ENCODE assay signal across 21 mouse cellular contexts in genomic region chr2:70143543-70144188, GRCm38 (mm10).
DNase-seq lines count a peak whose midpoint lies in the region; ATAC-seq lines count a peak whose summit lies in the region.
"Had no signal": no experiment of that assay in that cellular context is flagged by ENCODE, and none has a peak within 500 bp of the region (broad histone marks: within the 10 kb centered on the region; RNA-seq: fewer than 3 reads in every experiment).

No protein-coding gene starts in this region.

- WGBS in forebrain, embryonic 15.5 days, result 96% methylated on average over 4 of the region's 4 CpGs
- 93% methylated on average over 4 of the region's 4 CpGs for WGBS in forebrain, embryonic 14.5 days
- 92% methylated on average over 4 of the region's 4 CpGs for WGBS in limb, embryonic 15.5 days
- WGBS in limb, embryonic 10.5 days, result 93% methylated on average over 4 of the region's 4 CpGs
- 91% methylated on average over 4 of the region's 4 CpGs for WGBS in neural tube, embryonic 13.5 days
- 90% methylated on average over 4 of the region's 4 CpGs for WGBS in neural tube, embryonic 15.5 days

- H3K4me2 ChIP-seq in forebrain, embryonic 15.5 days (replicated peaks), result no peak overlapping the region
- no peak overlapping the region for H3K4me2 ChIP-seq in forebrain, embryonic 14.5 days (ENCODE audit: low read length)
- no peak overlapping the region for H3K4me2 ChIP-seq in limb, embryonic 15.5 days
- H3K4me2 ChIP-seq in neural tube, embryonic 13.5 days, result no peak overlapping the region
- H3K4me2 ChIP-seq in neural tube, embryonic 15.5 days, result no peak overlapping the region
- H3K4me2 ChIP-seq: forebrain, embryonic 13.5 days; liver, embryonic 11.5 days; neural tube, embryonic 12.5 days had no signal

- H3K27me3 ChIP-seq in forebrain, embryonic 15.5 days, result no peaks in the 10 kb centered on the region
- H3K27me3 ChIP-seq in forebrain, embryonic 14.5 days (replicated peaks; ENCODE audit: control insufficient read depth, insufficient read depth, low read length), result no peaks in the 10 kb centered on the region
- no peaks in the 10 kb centered on the region for H3K27me3 ChIP-seq in limb, embryonic 15.5 days
- no peaks in the 10 kb centered on the region for H3K27me3 ChIP-seq in limb, embryonic 10.5 days (ENCODE audit: low read depth, poor library complexity, severe bottlenecking)
- H3K27me3 ChIP-seq in neural tube, embryonic 13.5 days, result no peaks in the 10 kb centered on the region
- H3K27me3 ChIP-seq in neural tube, embryonic 15.5 days (replicated peaks), result no peaks in the 10 kb centered on the region
- H3K27me3 ChIP-seq: forebrain, embryonic 13.5 days; neural tube, embryonic 12.5 days had no signal

- ATAC-seq in forebrain, embryonic 15.5 days (replicated peaks), result 0 out of 2 replicates have a peak, but pooled peaks have one; percentile 26
- no peak for ATAC-seq in forebrain, embryonic 14.5 days
- ATAC-seq in limb, embryonic 15.5 days (ENCODE audit: insufficient number of reproducible peaks, low FRiP score, low TSS enrichment, low read depth), result 0 out of 2 replicates have a peak, but pooled peaks have one; percentile 40
- ATAC-seq in neural tube, embryonic 13.5 days (ENCODE audit: low read depth), result peak; percentile 65; the same call in 1 of the 2 replicates
- ATAC-seq in neural tube, embryonic 15.5 days (ENCODE audit: low FRiP score), result no peak
- ATAC-seq in cerebellum, adult (ENCODE audit: insufficient number of reproducible peaks, low FRiP score, low TSS enrichment), result no peak
- ATAC-seq: CD4-positive, CD25-positive, alpha-beta regulatory T cell, adult 4 months; forebrain, embryonic 13.5 days; intestine, embryonic 16.5 days had no signal

- DNase-seq in forebrain, embryonic 14.5 days (ENCODE audit: low spot score), result no peak
- DNase-seq in limb, embryonic 10.5 days (ENCODE audit: low spot score), result no peak
- DNase-seq: adrenal gland, postnatal 14 days; cerebellum, adult 9-10 months; kidney, adult 9 months; kidney, postnatal 14 days; left cerebral cortex, postnatal 4 days; lung, adult 18-20 months; lung, postnatal 10 days; right cerebral cortex, postnatal 4 days had no signal

- H3K27ac ChIP-seq in forebrain, embryonic 15.5 days (replicated peaks), result no peak overlapping the region
- H3K27ac ChIP-seq in forebrain, embryonic 14.5 days (ENCODE audit: low read depth, low read length), result no peak overlapping the region
- no peak overlapping the region for H3K27ac ChIP-seq in limb, embryonic 15.5 days
- no peak overlapping the region for H3K27ac ChIP-seq in limb, embryonic 10.5 days
- no peak overlapping the region for H3K27ac ChIP-seq in neural tube, embryonic 13.5 days (replicated peaks)
- no peak overlapping the region for H3K27ac ChIP-seq in neural tube, embryonic 15.5 days (replicated peaks)
- H3K27ac ChIP-seq: forebrain, embryonic 13.5 days; heart, embryonic 10.5 days; neural tube, embryonic 12.5 days had no signal

- H3K4me3 ChIP-seq in forebrain, embryonic 15.5 days, result no peak overlapping the region
- H3K4me3 ChIP-seq in forebrain, embryonic 14.5 days (ENCODE audit: low read depth, low read length), result no peak overlapping the region
- H3K4me3 ChIP-seq in limb, embryonic 15.5 days, result no peak overlapping the region
- no peak overlapping the region for H3K4me3 ChIP-seq in limb, embryonic 10.5 days
- H3K4me3 ChIP-seq in neural tube, embryonic 13.5 days, result no peak overlapping the region
- H3K4me3 ChIP-seq in neural tube, embryonic 15.5 days (replicated peaks), result no peak overlapping the region
- H3K4me3 ChIP-seq: forebrain, embryonic 13.5 days; heart, embryonic 10.5 days; neural tube, embryonic 12.5 days had no signal

- no peaks in the 10 kb centered on the region for H3K36me3 ChIP-seq in forebrain, embryonic 15.5 days
- H3K36me3 ChIP-seq in forebrain, embryonic 14.5 days (ENCODE audit: control insufficient read depth, insufficient read depth, low read length), result no peaks in the 10 kb centered on the region
- no peaks in the 10 kb centered on the region for H3K36me3 ChIP-seq in limb, embryonic 15.5 days
- H3K36me3 ChIP-seq in limb, embryonic 10.5 days, result no peaks in the 10 kb centered on the region
- H3K36me3 ChIP-seq in neural tube, embryonic 13.5 days, result no peaks in the 10 kb centered on the region
- H3K36me3 ChIP-seq in neural tube, embryonic 15.5 days, result no peaks in the 10 kb centered on the region
- H3K36me3 ChIP-seq: heart, embryonic 10.5 days; neural tube, embryonic 12.5 days had no signal

- H3K4me1 ChIP-seq in forebrain, embryonic 15.5 days, result no peaks in the 10 kb centered on the region
- no peaks in the 10 kb centered on the region for H3K4me1 ChIP-seq in forebrain, embryonic 14.5 days (ENCODE audit: control insufficient read depth, insufficient read depth, low read length)
- no peaks in the 10 kb centered on the region for H3K4me1 ChIP-seq in limb, embryonic 15.5 days
- H3K4me1 ChIP-seq in limb, embryonic 10.5 days, result no peaks in the 10 kb centered on the region
- H3K4me1 ChIP-seq in neural tube, embryonic 13.5 days (replicated peaks), result no peaks in the 10 kb centered on the region
- H3K4me1 ChIP-seq in neural tube, embryonic 15.5 days, result no peaks in the 10 kb centered on the region
- H3K4me1 ChIP-seq: heart, embryonic 10.5 days; neural tube, embryonic 12.5 days had no signal

- no peaks in the 10 kb centered on the region for H3K9me3 ChIP-seq in forebrain, embryonic 15.5 days
- H3K9me3 ChIP-seq in forebrain, embryonic 14.5 days (replicated peaks; ENCODE audit: control insufficient read depth, low read length), result no peaks in the 10 kb centered on the region
- no peaks in the 10 kb centered on the region for H3K9me3 ChIP-seq in limb, embryonic 15.5 days
- H3K9me3 ChIP-seq in limb, embryonic 10.5 days (replicated peaks), result no peaks in the 10 kb centered on the region
- no peaks in the 10 kb centered on the region for H3K9me3 ChIP-seq in neural tube, embryonic 13.5 days
- H3K9me3 ChIP-seq in neural tube, embryonic 15.5 days (replicated peaks), result no peaks in the 10 kb centered on the region
- H3K9me3 ChIP-seq: forebrain, embryonic 13.5 days; heart, embryonic 10.5 days; neural tube, embryonic 12.5 days had no signal

- no peak overlapping the region for H3K9ac ChIP-seq in forebrain, embryonic 15.5 days (replicated peaks)
- H3K9ac ChIP-seq in forebrain, embryonic 14.5 days (ENCODE audit: low read length), result no peak overlapping the region
- no peak overlapping the region for H3K9ac ChIP-seq in limb, embryonic 15.5 days
- no peak overlapping the region for H3K9ac ChIP-seq in neural tube, embryonic 13.5 days
- H3K9ac ChIP-seq in neural tube, embryonic 15.5 days (replicated peaks), result no peak overlapping the region
- H3K9ac ChIP-seq: forebrain, embryonic 13.5 days; neural tube, embryonic 12.5 days had no signal

Comparison
In these comparisons a context has a peak if more than half of its experiments do, and no peak if none do; other contexts are left out.
1. ATAC-seq: peak in forebrain, embryonic 15.5 days (single experiment), limb, embryonic 15.5 days (single experiment) and neural tube, embryonic 13.5 days (single experiment); none in forebrain, embryonic 14.5 days (single experiment), neural tube, embryonic 15.5 days (single experiment) and cerebellum, adult (single experiment).